Mouse (Mus musculus) olfactory bulb, adult 2 months (tissue): ENCODE measurements around the gene Samd4.

Experiments
- CTCF ChIP-seq: fragments of 200-500 bp; IDR thresholded peaks from 2 replicates; pipeline ENCODE4 v1.5.1; 2012; ENCODE audit warnings: low read depth, mild to moderate bottlenecking, low read length, moderate library complexity; ENCODE audit not compliant: insufficient read depth
- POLR2A ChIP-seq: fragments of 200-500 bp; IDR thresholded peaks from 2 replicates; pipeline ENCODE4 v1.6.1; 2012; ENCODE audit warnings: mild to moderate bottlenecking, low read depth, low read length, moderate library complexity; ENCODE audit not compliant: insufficient read depth

- TF ChIP-seq CTCF (no peak), POLR2A (no peak)
Measured at GRCm38 (mm10) chr14:47087182-47087581, 204.5 kb downstream of the Samd4 start.
